Mouse (Mus musculus) C2C12 (cell line): ENCODE data around the gene Gm17655. TPM values are rescaled to one million over a fixed set of nuclear protein-coding genes. Genes with fewer than 3 reads are reported as not detected.
"Not testable (repeated sequence)": the region's sequence is repeated elsewhere in the genome, so short reads cannot be mapped to it uniquely, and the experiment has no call there.

Source experiments
- H3K27me3 ChIP-seq: one replicate; pipeline ENCODE4 v1.6.1; 2011; ENCODE audit not compliant: control insufficient read depth, insufficient read depth, insufficient read length
- H3K36me3 ChIP-seq: one replicate; pipeline ENCODE4 v1.6.1; 2011; ENCODE audit not compliant: control insufficient read depth, insufficient read depth
- H3K4me3 ChIP-seq: one replicate; pipeline ENCODE4 v1.5.1; 2011; ENCODE audit warnings: mild to moderate bottlenecking, control low read depth; ENCODE audit not compliant: poor library complexity, insufficient read depth, severe bottlenecking
- H3K79me2 ChIP-seq: one replicate; pipeline ENCODE4 v1.6.1; 2011; ENCODE audit not compliant: control insufficient read depth, insufficient read depth
- H3K79me3 ChIP-seq: one replicate; pipeline ENCODE4 v1.6.1; 2011; ENCODE audit warnings: low read depth, control low read depth
- H3ac ChIP-seq: one replicate; pipeline ENCODE3; 2011; ENCODE audit warnings: low read depth; ENCODE audit not compliant: control insufficient read depth, insufficient read length
- CEBPB ChIP-seq: IDR thresholded peaks from one replicate; pipeline ENCODE4 v1.6.1; 2011; ENCODE audit warnings: low read depth, mild to moderate bottlenecking, control low read depth, moderate library complexity
- CTCF ChIP-seq: IDR thresholded peaks from one replicate; pipeline ENCODE4 v1.5.1; 2011; ENCODE audit not compliant: control insufficient read depth, insufficient read depth, insufficient read length
- FOSL1 ChIP-seq: IDR thresholded peaks from one replicate; pipeline ENCODE4 v1.8.0; 2011; ENCODE audit warnings: mild to moderate bottlenecking, low read length; ENCODE audit not compliant: poor library complexity, insufficient read depth, severe bottlenecking
- MAX ChIP-seq: IDR thresholded peaks from one replicate; pipeline ENCODE4 v1.6.1; 2011; ENCODE audit warnings: mild to moderate bottlenecking, control low read depth
- MYOD1 ChIP-seq: IDR thresholded peaks from one replicate; pipeline ENCODE4 v1.6.1; 2011; ENCODE audit warnings: low read depth; ENCODE audit not compliant: control insufficient read depth, insufficient read length
- MYOG ChIP-seq: IDR thresholded peaks from one replicate; pipeline ENCODE4 v1.6.1; 2011; ENCODE audit not compliant: control insufficient read depth, insufficient read length; ENCODE audit errors: extremely low read depth
- USF1 ChIP-seq: IDR thresholded peaks from one replicate; pipeline ENCODE4 v1.6.1; 2011; ENCODE audit warnings: low read depth, mild to moderate bottlenecking, control low read depth, moderate library complexity
- polyA plus RNA-seq: library from polyadenylated mRNA; unstranded; fragments of >200 nt; fragmentation: generic; extraction: Trizol; gene quantifications from one replicate; pipeline ENCODE4 v1.2.1, GENCODE M21; 2012; ENCODE audit warnings: missing spikeins

The Gm17655 gene
- polyA plus RNA-seq, 1 experiment, result 0.09 TPM

DNA sequence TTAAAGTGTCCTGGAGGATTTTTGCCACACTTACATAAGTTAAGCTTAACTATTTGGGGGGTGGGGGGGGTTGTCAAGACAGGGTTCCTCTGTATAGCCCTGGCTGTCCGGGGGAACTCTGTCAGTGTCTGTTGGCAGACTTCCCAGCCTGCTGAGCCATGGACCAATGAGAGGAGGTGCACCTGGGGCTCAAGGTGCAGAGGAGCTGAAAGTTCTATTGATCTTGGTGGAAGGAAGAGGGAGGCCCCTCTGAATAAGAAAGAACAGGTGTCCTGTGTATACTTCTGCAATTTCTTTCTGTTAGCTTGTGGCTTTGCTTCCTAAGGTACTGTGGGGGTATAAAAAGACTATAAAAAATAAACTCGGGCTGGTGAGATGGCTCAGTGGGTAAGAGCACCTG is 19.2 kb upstream of the Gm17655 start:
- H3K27me3 ChIP-seq, result no peaks in the 10 kb centered on the region
- no peak for TF ChIP-seq CEBPB
- no peak for TF ChIP-seq USF1
- TF ChIP-seq CTCF, result no peak
- no peak for TF ChIP-seq MYOD1
- TF ChIP-seq FOSL1, result no peak
- TF ChIP-seq MYOG, result no peak
- no peak for TF ChIP-seq MAX
- no peak overlapping the region for H3ac ChIP-seq
- H3K36me3 ChIP-seq, result no peaks in the 10 kb centered on the region
- no peak overlapping the region for H3K4me3 ChIP-seq
- H3K79me2 ChIP-seq, result no peaks in the 10 kb centered on the region
- no peaks in the 10 kb centered on the region for H3K79me3 ChIP-seq

DNA sequence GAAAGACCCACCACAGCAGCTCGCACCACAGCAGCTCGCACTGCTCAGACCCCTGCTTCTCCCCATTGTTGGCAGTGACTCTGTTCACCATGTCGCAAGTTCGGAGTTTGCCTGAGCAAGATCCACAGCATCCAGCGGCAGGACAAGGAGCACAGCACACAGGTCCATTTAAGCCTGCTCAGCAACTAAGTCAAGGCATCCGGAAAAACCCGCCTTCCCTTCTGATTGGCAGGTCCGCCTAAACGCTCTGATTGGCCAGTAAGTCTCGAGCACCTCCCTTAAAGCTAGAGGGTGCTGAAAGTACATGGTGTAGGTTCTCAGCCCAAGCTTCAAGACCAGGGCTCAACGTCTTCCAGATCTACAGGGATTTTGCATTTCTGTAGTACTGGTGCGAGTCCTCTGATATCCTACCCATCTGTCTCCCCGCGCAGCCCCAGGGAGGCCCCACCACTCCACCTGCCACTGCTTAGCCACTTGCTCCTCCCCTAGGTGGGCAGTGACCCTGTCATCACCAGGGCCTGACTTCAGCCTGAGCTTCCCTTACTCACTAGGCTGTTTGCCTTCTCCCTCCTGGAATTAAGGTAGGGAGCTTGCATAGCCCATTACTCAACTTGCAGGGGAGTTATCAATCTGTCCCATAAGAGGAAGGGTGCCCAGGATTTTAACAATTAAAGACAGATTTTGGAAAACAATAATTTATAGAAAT is 14.0 kb upstream of the Gm17655 start:
- no peaks in the 10 kb centered on the region for H3K27me3 ChIP-seq
- TF ChIP-seq CTCF (no peak), MYOD1 (no peak), FOSL1 (no peak), CEBPB (no peak), MAX (no peak), USF1 (no peak), MYOG (no peak)
- no peaks in the 10 kb centered on the region for H3K79me2 ChIP-seq
- H3K79me3 ChIP-seq, result no peaks in the 10 kb centered on the region
- H3ac ChIP-seq, result no peak overlapping the region
- no peaks in the 10 kb centered on the region for H3K36me3 ChIP-seq
- H3K4me3 ChIP-seq, result no peak overlapping the region

DNA sequence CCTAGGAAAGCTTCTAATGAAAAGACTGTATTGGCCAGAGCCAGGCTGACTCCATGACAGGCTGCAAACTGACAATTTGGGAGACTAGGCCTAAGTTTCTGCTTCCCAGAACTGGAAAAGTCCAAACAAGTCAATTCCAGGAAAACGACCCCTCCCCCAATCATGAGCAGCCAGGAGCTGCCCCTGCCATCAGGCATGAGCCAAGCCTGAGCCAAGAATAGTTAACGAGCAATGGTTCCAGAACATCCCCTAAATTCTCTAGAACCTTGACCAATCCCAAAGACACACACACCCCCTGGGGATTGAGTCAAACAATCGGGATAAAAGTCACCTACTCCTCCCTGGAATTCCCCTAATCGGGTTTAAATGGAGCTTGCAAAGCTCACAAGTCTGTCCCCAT is 10.6 kb upstream of the Gm17655 start:
- no peaks in the 10 kb centered on the region for H3K27me3 ChIP-seq
- no peaks in the 10 kb centered on the region for H3K36me3 ChIP-seq
- TF ChIP-seq MYOD1 (no peak), CEBPB (no peak), CTCF (no peak), MYOG (no peak), FOSL1 (no peak), MAX (no peak), USF1 (no peak)
- no peaks in the 10 kb centered on the region for H3K79me3 ChIP-seq
- H3ac ChIP-seq, result no peak overlapping the region
- H3K4me3 ChIP-seq, result no peak overlapping the region
- H3K79me2 ChIP-seq, result no peaks in the 10 kb centered on the region

DNA sequence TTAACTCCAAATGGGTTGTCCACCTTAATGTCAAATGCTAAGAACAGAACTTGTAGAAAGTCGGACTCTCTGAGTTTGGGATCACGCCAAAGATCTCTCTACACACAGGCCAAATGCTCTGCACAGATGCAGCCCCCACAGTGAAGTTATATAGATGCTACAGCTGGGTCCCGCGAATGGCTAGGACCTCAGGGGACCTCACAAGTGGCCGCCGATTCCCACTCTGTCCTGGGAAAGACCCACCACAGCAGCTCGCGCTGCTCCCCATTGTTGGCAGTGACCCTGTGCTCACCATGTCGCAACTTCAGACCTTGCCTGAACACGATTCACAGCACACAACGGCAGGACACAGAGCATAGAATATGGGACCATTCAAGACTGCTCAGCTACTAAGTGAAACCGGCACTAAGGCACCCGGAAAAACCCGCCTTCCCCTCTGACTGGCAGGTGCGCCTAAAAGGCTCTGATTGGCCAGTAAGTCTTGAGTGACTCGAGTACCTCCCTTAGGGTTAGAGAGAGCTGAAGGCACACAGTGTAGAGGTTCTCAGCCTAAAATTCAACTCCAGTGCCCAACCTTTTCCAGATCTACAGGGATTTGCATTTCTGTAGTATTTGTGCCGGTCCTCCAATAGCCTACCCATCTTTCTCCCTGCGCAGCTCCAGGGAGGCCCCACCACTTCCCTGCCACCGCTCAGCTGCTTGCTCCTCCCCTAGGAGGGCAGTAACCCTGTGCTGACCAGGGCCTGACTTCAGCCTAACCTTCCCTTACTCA is 14.5 kb downstream of the Gm17655 start:
- Histone ChIP-seq H3K79me2 (no peaks in the 10 kb centered on the region), H3K27me3 (no peaks in the 10 kb centered on the region), H3K36me3 (no peaks in the 10 kb centered on the region), H3K79me3 (no peaks in the 10 kb centered on the region), H3K4me3 (peak overlapping the region; percentile 32), H3ac (peak overlapping the region; percentile 84)
- no peak for TF ChIP-seq MYOG
- TF ChIP-seq FOSL1, result no peak
- no peak for TF ChIP-seq MAX
- no peak for TF ChIP-seq CEBPB
- no peak for TF ChIP-seq USF1
- TF ChIP-seq CTCF, result no peak
- TF ChIP-seq MYOD1, result no peak

DNA sequence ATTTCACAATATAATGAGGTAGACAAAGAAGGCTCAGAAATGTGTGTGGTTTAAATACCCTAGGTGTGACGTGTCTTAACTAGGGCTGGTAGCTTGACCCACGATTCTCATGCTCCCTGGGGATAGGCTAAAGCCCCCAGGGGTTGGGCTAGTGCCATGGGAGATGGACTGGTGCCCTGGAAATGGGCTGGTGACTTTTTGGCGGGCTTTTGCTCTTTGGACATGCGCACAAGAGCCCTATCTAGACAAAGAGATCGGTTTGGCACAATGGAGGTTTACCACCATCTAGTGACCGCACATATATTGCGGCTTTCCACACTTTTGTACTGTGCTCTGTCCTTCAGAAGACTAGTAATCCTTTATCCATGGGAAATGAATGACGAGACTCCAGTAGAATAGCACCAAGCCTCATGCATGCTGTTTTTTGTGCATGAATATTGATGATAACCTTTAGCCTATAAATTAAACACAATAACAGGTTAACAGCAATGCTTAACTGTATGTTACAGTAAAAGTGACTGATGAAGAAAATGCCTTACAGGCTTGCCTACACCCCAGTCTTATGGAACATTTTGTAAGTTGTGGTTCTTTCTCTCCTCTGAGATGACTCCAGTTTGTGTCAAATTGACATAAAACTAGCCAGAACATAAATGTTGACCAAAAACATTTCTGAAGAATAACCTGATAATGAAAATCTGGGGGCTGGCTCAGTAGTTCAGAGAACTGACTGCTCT is 48.5 kb downstream of the Gm17655 start:
- not testable (repeated sequence) for H3K27me3 ChIP-seq, H3K4me3 ChIP-seq

DNA sequence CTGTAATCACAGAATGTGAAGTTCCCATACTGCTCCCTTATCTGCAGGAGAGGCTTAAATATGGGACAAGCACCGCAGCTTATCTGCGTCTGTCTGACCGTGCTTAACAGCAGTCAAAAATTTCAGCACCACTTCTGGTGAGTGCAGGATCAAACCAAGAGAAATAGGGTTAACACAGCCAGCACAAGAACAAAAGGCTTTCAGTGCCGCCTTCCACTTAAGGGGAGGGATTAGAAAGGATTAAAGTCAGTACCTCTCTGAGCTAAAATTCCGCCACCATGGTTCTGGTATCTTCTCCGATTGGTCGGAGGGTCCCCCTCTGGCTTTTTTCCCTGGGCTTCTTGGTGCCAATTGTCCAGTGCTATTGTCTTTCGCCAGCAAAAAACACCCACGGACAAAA is 49.0 kb downstream of the Gm17655 start:
- H3K4me3 ChIP-seq, result no peak overlapping the region

More for the DNA sequence above, 48.5 kb downstream of the Gm17655 start:
- not testable (repeated sequence) for H3ac ChIP-seq, H3K36me3 ChIP-seq, H3K79me2 ChIP-seq, H3K79me3 ChIP-seq

DNA sequence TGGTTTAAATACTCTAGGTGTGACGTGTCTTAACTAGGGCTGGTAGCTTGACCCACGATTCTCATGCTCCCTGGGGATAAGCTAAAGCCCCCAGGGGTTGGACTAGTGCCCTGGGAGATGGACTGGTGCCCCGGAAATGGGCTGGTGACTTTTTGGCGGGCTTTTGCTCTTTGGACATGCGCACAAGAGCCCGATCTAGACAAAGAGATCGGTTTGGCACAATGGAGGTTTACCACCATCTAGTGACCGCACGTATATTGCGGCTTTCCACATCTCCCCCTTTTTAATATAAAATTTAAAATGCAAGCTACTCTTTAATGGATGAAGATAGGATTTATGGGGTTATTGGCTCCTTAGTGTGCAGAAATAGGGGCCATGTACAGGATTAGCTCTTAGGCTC is 56.5 kb downstream of the Gm17655 start:
- H3K4me3 ChIP-seq, result not testable (repeated sequence)

More for the DNA sequence above, 49.0 kb downstream of the Gm17655 start:
- no peak for TF ChIP-seq FOSL1
- TF ChIP-seq MAX, result no peak
- TF ChIP-seq MYOD1, result no peak
- no peak for TF ChIP-seq MYOG
- no peak for TF ChIP-seq USF1
- TF ChIP-seq CEBPB, result no peak
- no peaks in the 10 kb centered on the region for H3K27me3 ChIP-seq
- H3K79me2 ChIP-seq, result no peaks in the 10 kb centered on the region
- H3ac ChIP-seq, result no peak overlapping the region
- H3K36me3 ChIP-seq, result no peaks in the 10 kb centered on the region
- H3K79me3 ChIP-seq, result no peaks in the 10 kb centered on the region

More for the DNA sequence above, 56.5 kb downstream of the Gm17655 start:
- H3K79me2 ChIP-seq, H3ac ChIP-seq, H3K27me3 ChIP-seq, H3K36me3 ChIP-seq, H3K79me3 ChIP-seq: not testable (repeated sequence)
